Mouse (Mus musculus): Measurements from ENCODE around the gene Bbs9. TPM values are rescaled to one million over a fixed set of nuclear protein-coding genes. Genes with fewer than 3 reads are reported as not detected.

Gene Bbs9
- total RNA-seq, 1 experiment, result 10.3 TPM

GRCm38 (mm10) chr9:22758487-22758886 is 283.0 kb downstream of the Bbs9 start:
- Histone ChIP-seq H3K4me1 (ENCODE audit: control insufficient read depth in 2 of 2, insufficient read depth in 2 of 2, low read length in 2 of 2, poor library complexity in 1 of 2) (peaks cover 0 to 1% of the 10 kb centered on the region in 2 experiments; a peak in 1 of 4 replicates), H3K27ac (ENCODE audit: insufficient read depth, low read depth, low read length, poor library complexity, severe bottlenecking) (no peak overlapping the region), H3K9ac (ENCODE audit: insufficient read depth, low read depth, low read length, poor library complexity, severe bottlenecking) (no peak overlapping the region), H3K9me3 (ENCODE audit: control insufficient read depth, insufficient read depth, low read depth, low read length) (no peaks in the 10 kb centered on the region), H3K36me3 (ENCODE audit: control insufficient read depth, insufficient read depth, low read length, poor library complexity, severe bottlenecking) (no peaks in the 10 kb centered on the region), H3K4me3 (ENCODE audit: insufficient read depth in 1 of 2, low read depth in 1 of 2, low read length in 2 of 2, poor library complexity in 1 of 2, severe bottlenecking in 1 of 2) (no peak overlapping the region)
- in situ Hi-C loops (cut with MboI; ENCODE audit: low sequenced_read_pairs in 2 of 2, unreplicated experiment in 2 of 2), result no loop called here
- TF ChIP-seq ZC3H11A (IDR thresholded peaks at IDR 0.05; ENCODE audit: borderline replicate concordance, low read depth, low read length), result no peak
- no peak for TF ChIP-seq HCFC1 (IDR thresholded peaks at IDR 0.05; ENCODE audit: borderline replicate concordance, insufficient read depth, low read length)
- no peak for TF ChIP-seq ZNF384 (IDR thresholded peaks at IDR 0.05; ENCODE audit: low read depth, low read length)
- TF ChIP-seq CHD2 (IDR thresholded peaks at IDR 0.05; ENCODE audit: low read depth, low read length), result no peak
- DNase-seq (ENCODE audit: low read depth, low spot score), result no peak

GRCm38 (mm10) chr9:22759241-22759640 is 283.7 kb downstream of the Bbs9 start:
- H3K9ac ChIP-seq (ENCODE audit: insufficient read depth, low read depth, low read length, poor library complexity, severe bottlenecking), result no peak overlapping the region
- H3K36me3 ChIP-seq (ENCODE audit: control insufficient read depth, insufficient read depth, low read length, poor library complexity, severe bottlenecking), result no peaks in the 10 kb centered on the region
- H3K9me3 ChIP-seq (ENCODE audit: control insufficient read depth, insufficient read depth, low read depth, low read length), result no peaks in the 10 kb centered on the region
- TF ChIP-seq ZC3H11A (IDR thresholded peaks at IDR 0.05; ENCODE audit: borderline replicate concordance, low read depth, low read length), result no peak
- no peak for TF ChIP-seq MAFK (IDR thresholded peaks at IDR 0.05; ENCODE audit: insufficient read depth, low read depth, low read length)
- no peak for TF ChIP-seq HCFC1 (IDR thresholded peaks at IDR 0.05; ENCODE audit: borderline replicate concordance, insufficient read depth, low read length)
- no peak for TF ChIP-seq ZNF384 (IDR thresholded peaks at IDR 0.05; ENCODE audit: low read depth, low read length)
- no peak for TF ChIP-seq CHD2 (IDR thresholded peaks at IDR 0.05; ENCODE audit: low read depth, low read length)
- no peak overlapping the region for H3K4me3 ChIP-seq (ENCODE audit: insufficient read depth in 1 of 2, low read depth in 1 of 2, low read length in 2 of 2, poor library complexity in 1 of 2, severe bottlenecking in 1 of 2)
- H3K27ac ChIP-seq (ENCODE audit: insufficient read depth, low read depth, low read length, poor library complexity, severe bottlenecking), result no peak overlapping the region
- H3K4me1 ChIP-seq (ENCODE audit: control insufficient read depth in 2 of 2, insufficient read depth in 2 of 2, low read length in 2 of 2, poor library complexity in 1 of 2), result peaks cover 0 to 1% of the 10 kb centered on the region in 2 experiments; a peak in 1 of 4 replicates
- no peak for DNase-seq (ENCODE audit: low read depth, low spot score)
- in situ Hi-C loops (cut with MboI; ENCODE audit: low sequenced_read_pairs in 2 of 2, unreplicated experiment in 2 of 2), result no loop called here

GRCm38 (mm10) chr9:22760376-22760775 is 284.9 kb downstream of the Bbs9 start:
- TF ChIP-seq ZC3H11A (IDR thresholded peaks at IDR 0.05; ENCODE audit: borderline replicate concordance, low read depth, low read length) (no peak), CHD2 (IDR thresholded peaks at IDR 0.05; ENCODE audit: low read depth, low read length) (no peak), HCFC1 (IDR thresholded peaks at IDR 0.05; ENCODE audit: borderline replicate concordance, insufficient read depth, low read length) (no peak), ZNF384 (IDR thresholded peaks at IDR 0.05; ENCODE audit: low read depth, low read length) (no peak), MAFK (IDR thresholded peaks at IDR 0.05; ENCODE audit: insufficient read depth, low read depth, low read length) (no peak)

GRCm38 (mm10) chr9:22761487-22761886 is 286.0 kb downstream of the Bbs9 start:
- in situ Hi-C loops (cut with MboI; ENCODE audit: low sequenced_read_pairs in 2 of 2, unreplicated experiment in 2 of 2), result no loop called here
- TF ChIP-seq ZNF384 (IDR thresholded peaks at IDR 0.05; ENCODE audit: low read depth, low read length) (no peak), HCFC1 (IDR thresholded peaks at IDR 0.05; ENCODE audit: borderline replicate concordance, insufficient read depth, low read length) (no peak), ZC3H11A (IDR thresholded peaks at IDR 0.05; ENCODE audit: borderline replicate concordance, low read depth, low read length) (no peak), CHD2 (IDR thresholded peaks at IDR 0.05; ENCODE audit: low read depth, low read length) (no peak), MAFK (IDR thresholded peaks at IDR 0.05; ENCODE audit: insufficient read depth, low read depth, low read length) (no peak)
- Histone ChIP-seq H3K4me1 (ENCODE audit: control insufficient read depth in 2 of 2, insufficient read depth in 2 of 2, low read length in 2 of 2, poor library complexity in 1 of 2) (peaks cover 0 to 1% of the 10 kb centered on the region in 2 experiments; a peak in 1 of 4 replicates), H3K36me3 (ENCODE audit: control insufficient read depth, insufficient read depth, low read length, poor library complexity, severe bottlenecking) (no peaks in the 10 kb centered on the region), H3K27ac (ENCODE audit: insufficient read depth, low read depth, low read length, poor library complexity, severe bottlenecking) (no peak overlapping the region), H3K9ac (ENCODE audit: insufficient read depth, low read depth, low read length, poor library complexity, severe bottlenecking) (no peak overlapping the region), H3K4me3 (ENCODE audit: insufficient read depth in 1 of 2, low read depth in 1 of 2, low read length in 2 of 2, poor library complexity in 1 of 2, severe bottlenecking in 1 of 2) (no peak overlapping the region), H3K9me3 (ENCODE audit: control insufficient read depth, insufficient read depth, low read depth, low read length) (no peaks in the 10 kb centered on the region)
- no peak for DNase-seq (ENCODE audit: low read depth, low spot score)

More at GRCm38 (mm10) chr9:22760376-22760775, 284.9 kb downstream of the Bbs9 start:
- H3K9ac ChIP-seq (ENCODE audit: insufficient read depth, low read depth, low read length, poor library complexity, severe bottlenecking), result no peak overlapping the region
- H3K4me3 ChIP-seq (ENCODE audit: insufficient read depth in 1 of 2, low read depth in 1 of 2, low read length in 2 of 2, poor library complexity in 1 of 2, severe bottlenecking in 1 of 2), result no peak overlapping the region
- peaks cover 0 to 1% of the 10 kb centered on the region in 2 experiments; a peak in 1 of 4 replicates for H3K4me1 ChIP-seq (ENCODE audit: control insufficient read depth in 2 of 2, insufficient read depth in 2 of 2, low read length in 2 of 2, poor library complexity in 1 of 2)
- no peak for DNase-seq (ENCODE audit: low read depth, low spot score)
- H3K9me3 ChIP-seq (ENCODE audit: control insufficient read depth, insufficient read depth, low read depth, low read length), result no peaks in the 10 kb centered on the region
- no peak overlapping the region for H3K27ac ChIP-seq (ENCODE audit: insufficient read depth, low read depth, low read length, poor library complexity, severe bottlenecking)
- in situ Hi-C loops (cut with MboI; ENCODE audit: low sequenced_read_pairs in 2 of 2, unreplicated experiment in 2 of 2), result no loop called here
- no peaks in the 10 kb centered on the region for H3K36me3 ChIP-seq (ENCODE audit: control insufficient read depth, insufficient read depth, low read length, poor library complexity, severe bottlenecking)

Measured in ES-E14 (cell line).